Mouse (Mus musculus) frontal cortex, postnatal 14 days (tissue): ENCODE data around the gene Sult2a7.

ENCODE experiments used
- DNase-seq, 2 experiments: peaks; one replicate each; pipeline ENCODE4 v3.0.0; 2022; ENCODE audit warnings: low spot score in 2 of 2

Sult2a7 gene

DNA sequence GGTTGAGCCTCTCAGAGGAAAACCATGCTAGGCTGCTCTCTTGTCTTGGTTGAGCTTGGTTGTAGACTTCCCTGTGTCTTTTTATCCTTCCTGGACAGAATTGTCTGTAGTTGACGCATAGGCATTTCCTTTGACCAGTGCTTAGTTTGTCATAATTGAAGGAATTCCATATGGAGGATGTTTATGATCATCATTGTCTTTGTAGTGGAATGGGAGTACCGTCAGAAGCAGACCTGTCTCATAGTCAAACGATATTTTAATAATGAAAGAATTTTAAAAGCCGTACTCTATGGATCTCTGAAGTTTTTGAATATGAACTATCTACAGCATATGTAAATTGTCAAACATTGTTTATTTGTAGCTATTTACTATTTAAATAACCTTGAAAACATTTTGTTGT lies at the start of gene Sult2a7:
Gene Sult2a7, minus strand, starts transcription at position 101 of the 400 bp plus-strand sequence.
- no peak for DNase-seq

DNA sequence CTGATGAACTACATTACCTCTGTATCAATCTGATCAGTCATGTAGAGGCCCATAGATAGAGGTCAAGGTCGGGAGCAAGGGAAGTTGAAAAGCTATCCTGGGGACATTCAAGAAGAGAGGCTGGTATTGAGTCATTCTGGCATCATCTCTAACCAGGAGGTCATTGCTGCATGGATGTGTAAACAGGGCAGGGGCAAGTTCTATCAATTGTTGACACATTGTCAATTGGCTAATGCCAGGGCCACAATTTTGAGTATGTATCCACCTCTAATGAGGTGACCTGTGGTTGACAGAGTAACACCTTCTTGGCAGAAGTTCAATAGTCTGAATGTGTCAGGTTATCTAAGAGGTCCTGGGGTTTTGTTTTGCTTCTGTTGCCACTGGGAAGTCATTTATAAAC lies 31.2 kb upstream of the Sult2a7 start:
- no peak for DNase-seq

DNA sequence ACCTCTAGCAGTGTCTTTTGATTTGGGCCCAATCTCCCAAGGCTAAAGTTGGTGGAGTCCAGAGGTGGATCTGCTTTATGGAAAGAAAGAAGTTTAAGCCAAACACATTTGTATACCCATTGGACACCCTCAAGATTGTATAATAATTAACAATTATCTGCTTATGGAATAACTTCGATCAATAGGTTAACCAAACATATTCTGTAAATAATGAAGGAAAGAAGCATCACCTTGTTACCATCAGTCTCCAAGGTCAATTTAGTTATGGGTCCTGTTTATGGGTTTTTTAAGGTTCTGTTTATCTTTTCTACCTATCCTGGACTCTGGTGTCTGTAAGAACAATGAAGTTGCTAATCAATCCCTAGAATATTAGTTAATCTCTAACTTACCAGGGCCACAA lies 28.6 kb upstream of the Sult2a7 start:
- DNase-seq, result no peak

DNA sequence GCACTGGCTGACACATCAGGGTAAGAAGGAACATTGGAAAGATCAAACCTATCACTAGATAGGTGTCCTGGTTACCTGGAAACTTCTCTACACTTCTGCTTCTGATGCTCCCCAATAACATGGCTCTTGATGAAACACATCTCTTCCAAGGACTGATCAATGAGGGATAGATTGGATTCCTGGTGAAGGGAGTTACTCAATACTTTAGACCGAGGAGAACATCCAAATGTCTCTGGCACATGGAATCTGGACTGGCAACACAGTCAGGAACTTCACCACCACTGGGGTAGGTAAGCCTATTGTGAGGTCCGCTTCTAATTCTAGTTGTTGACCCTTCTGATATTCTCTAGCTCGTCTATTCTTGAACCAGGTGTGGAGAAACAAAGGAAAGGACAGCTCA lies 24.3 kb upstream of the Sult2a7 start:
- DNase-seq, result no peak

GRCm38 (mm10) chr7:14492886-14493285 lies 1.1 kb downstream of the Sult2a7 start:
- DNase-seq, result no peak

GRCm38 (mm10) chr7:14446534-14446933 lies 47.5 kb downstream of the Sult2a7 start, which contains the start of gene Sult2a8:
Sult2a8 (minus strand) TSS chr7:14446769.
- DNase-seq, result no peak

DNA sequence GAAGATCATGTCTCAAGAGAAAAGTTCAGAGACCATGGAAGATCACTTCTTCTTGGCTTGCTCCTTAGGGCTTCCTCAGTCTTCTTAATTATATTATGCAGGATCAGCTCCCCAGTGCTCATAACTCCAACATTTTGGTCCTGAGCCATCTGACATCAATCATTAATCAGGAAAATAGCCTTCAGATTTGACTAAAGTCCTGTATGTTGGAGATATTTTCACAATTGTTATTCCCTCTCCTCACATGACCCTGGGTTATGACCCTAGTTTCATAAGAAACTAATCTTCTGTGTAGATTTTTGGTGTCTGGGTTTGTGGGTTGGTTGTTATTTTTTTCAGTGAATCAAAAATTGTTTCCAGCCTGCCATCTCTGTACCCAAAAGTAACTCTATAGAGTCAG lies 54.4 kb downstream of the Sult2a7 start:
- DNase-seq, result no peak

GRCm38 (mm10) chr7:14438484-14438883 lies 55.5 kb downstream of the Sult2a7 start:
- DNase-seq, result no peak

GRCm38 (mm10) chr7:14438029-14438428 lies 56.0 kb downstream of the Sult2a7 start:
- no peak for DNase-seq
